Mouse (Mus musculus) neural tube, embryonic 11.5 days (tissue): ENCODE data around the gene Ube2v1. TPM values are rescaled to one million over a fixed set of nuclear protein-coding genes. Genes with fewer than 3 reads are reported as not detected.
A peak's percentile ranks its signal among the peaks of the same experiment; 100 is the strongest.

Experiments used
- ATAC-seq: fragments of 200-750 bp; cut with Nextera tagmentation; 2 replicates; pipeline ENCODE4 v1.8.0; 2017; ENCODE audit warnings: moderate number of reproducible peaks, mild to moderate bottlenecking, moderate TSS enrichment, moderate library complexity; ENCODE audit not compliant: insufficient read depth, low FRiP score, low TSS enrichment
- DNase-seq: peaks from one replicate; pipeline ENCODE4 v3.0.0-alpha.2; 2015; ENCODE audit warnings: low spot score
- H3K27ac ChIP-seq: fragments of 300-500 bp; sonication (generic); 2 replicates; pipeline ENCODE4 v1.5.1; 2014; ENCODE audit warnings: low read depth, mild to moderate bottlenecking, low read length
- H3K27me3 ChIP-seq: fragments of 300-500 bp; sonication (generic); 2 replicates; pipeline ENCODE4 v1.6.1; 2014; ENCODE audit warnings: mild to moderate bottlenecking, low read length, mixed read lengths; ENCODE audit not compliant: control insufficient read depth, insufficient read depth
- H3K36me3 ChIP-seq: fragments of 300-500 bp; sonication (generic); 2 replicates; pipeline ENCODE4 v1.6.1; 2014; ENCODE audit warnings: mild to moderate bottlenecking, low read length, moderate library complexity, mixed read lengths; ENCODE audit not compliant: control insufficient read depth, insufficient read depth
- H3K4me1 ChIP-seq: fragments of 300-500 bp; sonication (generic); 2 replicates; pipeline ENCODE4 v1.6.1; 2014; ENCODE audit warnings: low read length, mixed read lengths; ENCODE audit not compliant: control insufficient read depth, insufficient read depth
- H3K4me2 ChIP-seq: fragments of 300-500 bp; sonication (generic); 2 replicates; pipeline ENCODE4 v1.6.1; 2014; ENCODE audit warnings: low read depth, mild to moderate bottlenecking, moderate library complexity
- H3K4me3 ChIP-seq: fragments of 300-500 bp; sonication (generic); 2 replicates; pipeline ENCODE4 v1.5.1; 2014; ENCODE audit warnings: low read depth, low read length
- H3K9ac ChIP-seq: fragments of 300-500 bp; sonication (generic); 2 replicates; pipeline ENCODE4 v1.6.1; 2014; ENCODE audit warnings: mild to moderate bottlenecking, low read length
- H3K9me3 ChIP-seq: fragments of 300-500 bp; sonication (generic); 2 replicates; pipeline ENCODE4 v1.6.1; 2016; ENCODE audit warnings: low read length; ENCODE audit not compliant: control insufficient read depth
- WGBS: fragments of 180-500 bp; shearing (Covaris S2); extraction: QIAGEN DNeasy Blood & Tissue Kit; methylation state at CpG from one replicate; pipeline ENCODE4 v1.1.7; 2014; 5-methylcytosine and 5-hydroxymethylcytosine counted together
- polyA plus RNA-seq: library from polyadenylated mRNA; unstranded; fragments of >200 nt; fragmentation: Nextera tagmentation; extraction: Ambion mirVana; gene quantifications from 2 replicates; pipeline ENCODE4 v1.2.1, GENCODE M21; 2014

The Ube2v1 gene
- polyA plus RNA-seq, 1 experiment from 2014 or later: 297 TPM

DNA sequence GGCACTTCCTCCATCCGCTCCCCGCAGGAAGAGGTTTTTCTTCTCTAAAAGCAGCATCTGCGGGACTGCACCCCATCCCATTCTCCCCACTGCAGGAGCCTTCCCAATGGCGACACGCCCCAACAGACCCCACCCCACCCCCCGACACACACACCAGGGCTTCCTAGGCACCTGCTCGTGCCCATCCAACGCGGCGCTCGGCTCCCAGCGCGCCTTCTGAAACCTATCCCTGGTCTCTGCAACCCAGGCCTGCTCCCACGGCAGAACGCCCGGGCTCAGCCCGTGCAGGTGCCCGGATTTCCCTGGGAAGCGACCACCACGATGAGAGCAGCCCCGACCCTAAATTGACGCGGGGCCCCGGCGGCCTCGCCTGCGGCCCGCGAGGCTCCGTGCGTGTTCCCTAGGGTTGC lies 709 bp downstream of the Ube2v1 start:
- no peak for DNase-seq
- WGBS: under 1% methylated on average over 31 of the region's 31 CpGs
- Histone ChIP-seq H3K4me1 (peaks cover 26% of the 10 kb centered on the region), H3K27me3 (no peaks in the 10 kb centered on the region), H3K36me3 (0 out of 2 replicates have a peak, but pooled peaks cover 2% of the 10 kb centered on the region), H3K9me3 (no peaks in the 10 kb centered on the region), H3K4me3 (peak overlapping the region; percentile 97), H3K9ac (peak overlapping the region; percentile 91), H3K27ac (peak overlapping the region; percentile 83), H3K4me2 (peak overlapping the region; percentile 71)
- peak; percentile 18; the same call in 1 of the 2 replicates for ATAC-seq

DNA sequence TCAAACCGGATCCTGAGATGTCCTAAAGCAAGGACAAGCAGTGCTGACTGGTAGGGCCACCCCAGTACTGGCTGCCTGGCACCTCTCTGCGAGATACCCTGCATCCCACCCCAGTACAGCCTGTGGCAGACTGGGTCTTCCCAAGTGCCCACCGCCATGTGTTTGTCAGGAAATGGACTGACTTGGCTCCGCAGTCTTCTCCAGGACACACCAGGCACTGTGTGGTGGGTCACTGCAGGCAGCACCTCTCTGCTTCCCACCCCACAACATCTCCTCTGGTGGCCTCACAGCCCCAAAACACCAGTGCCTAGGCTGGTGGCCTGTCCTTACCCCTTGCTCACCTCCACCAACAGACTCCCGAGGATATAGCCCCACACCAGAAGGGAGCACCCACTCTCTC lies 1.5 kb downstream of the Ube2v1 start:
- H3K27ac ChIP-seq: no peak overlapping the region
- H3K27me3 ChIP-seq: no peaks in the 10 kb centered on the region
- peak overlapping the region; percentile 71 for H3K4me2 ChIP-seq

DNA sequence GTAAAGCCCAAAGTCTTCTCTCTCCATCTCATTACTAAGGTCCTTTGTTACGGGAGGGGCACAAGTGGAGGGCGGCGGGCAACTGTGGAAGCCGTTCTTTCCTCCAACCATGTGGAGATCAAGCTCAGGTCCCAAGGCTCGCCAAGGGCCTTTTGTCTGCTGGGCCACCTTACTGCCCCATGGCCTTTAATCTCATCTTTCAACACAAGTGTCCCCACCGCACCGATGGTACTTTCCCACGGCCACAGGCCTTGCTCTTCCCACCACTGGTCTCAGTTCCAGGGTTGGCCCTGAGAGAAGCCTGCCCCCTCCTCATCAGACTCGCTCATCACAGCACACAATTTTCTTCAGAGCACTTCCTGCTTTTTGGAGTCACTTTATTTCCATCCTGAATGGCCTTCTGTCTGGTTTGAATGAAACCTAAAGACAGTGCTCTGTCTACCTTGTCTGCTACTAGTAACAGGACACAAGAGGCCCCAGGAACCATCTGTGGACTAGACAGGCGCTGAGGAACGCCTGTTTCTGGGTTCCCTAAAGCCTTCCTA lies 2.2 kb downstream of the Ube2v1 start:
- Histone ChIP-seq H3K4me1 (peaks cover 26% of the 10 kb centered on the region), H3K9me3 (no peaks in the 10 kb centered on the region), H3K27ac (no peak overlapping the region; the same call in 1 of the 2 replicates), H3K9ac (peak overlapping the region; percentile 7; the same call in 1 of the 2 replicates), H3K27me3 (no peaks in the 10 kb centered on the region), H3K4me2 (peak overlapping the region; percentile 71), H3K36me3 (0 out of 2 replicates have a peak, but pooled peaks cover 2% of the 10 kb centered on the region), H3K4me3 (0 out of 2 replicates have a peak overlapping the region, but pooled peaks have one; percentile 97)
- WGBS: 77% methylated on average over 11 of the region's 11 CpGs
- DNase-seq (no peak), ATAC-seq (no peak)

More for the DNA sequence above, 1.5 kb downstream of the Ube2v1 start:
- 0 out of 2 replicates have a peak, but pooled peaks cover 2% of the 10 kb centered on the region for H3K36me3 ChIP-seq
- peak overlapping the region; percentile 97 for H3K4me3 ChIP-seq
- no peak for ATAC-seq
- H3K4me1 ChIP-seq: peaks cover 26% of the 10 kb centered on the region
- no peak for DNase-seq
- 75% methylated on average over 5 of the region's 5 CpGs for WGBS
- peak overlapping the region; percentile 91 for H3K9ac ChIP-seq
- H3K9me3 ChIP-seq: no peaks in the 10 kb centered on the region

- ATAC-seq: no peak
- 81% methylated on average over 4 of the region's 4 CpGs for WGBS
- Histone ChIP-seq H3K27me3 (no peaks in the 10 kb centered on the region), H3K4me2 (no peak overlapping the region), H3K9me3 (no peaks in the 10 kb centered on the region), H3K27ac (no peak overlapping the region), H3K4me3 (no peak overlapping the region), H3K4me1 (peaks cover 26% of the 10 kb centered on the region), H3K9ac (no peak overlapping the region), H3K36me3 (0 out of 2 replicates have a peak, but pooled peaks cover 2% of the 10 kb centered on the region)
- DNase-seq: no peak
Measured at GRCm38 (mm10) chr2:167628872-167629271, 3.0 kb downstream of the Ube2v1 start.

DNA sequence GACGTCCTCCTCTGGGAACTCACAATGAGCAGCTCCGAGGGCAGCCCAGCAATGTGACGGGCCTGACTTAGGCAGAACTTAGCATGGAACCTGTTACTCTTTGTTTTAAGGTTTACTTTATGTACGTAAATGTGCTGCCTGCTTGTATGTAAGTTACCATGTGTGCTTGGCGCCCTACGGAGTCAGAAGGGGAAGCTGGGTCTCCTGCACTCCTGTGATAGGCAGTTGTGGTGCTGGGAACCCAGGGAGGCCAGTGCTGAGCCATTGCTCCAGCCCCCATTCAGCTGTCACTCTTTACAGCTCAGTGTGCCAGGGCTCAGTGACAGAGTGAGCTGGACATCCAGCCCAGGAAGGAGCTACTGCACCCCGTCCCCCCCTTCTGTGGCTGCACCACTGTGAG lies 4.9 kb downstream of the Ube2v1 start:
- Histone ChIP-seq H3K4me3 (no peak overlapping the region), H3K4me1 (peaks cover 24% of the 10 kb centered on the region), H3K9me3 (no peaks in the 10 kb centered on the region), H3K4me2 (no peak overlapping the region), H3K9ac (no peak overlapping the region), H3K27me3 (no peaks in the 10 kb centered on the region), H3K36me3 (0 out of 2 replicates have a peak, but pooled peaks cover 2% of the 10 kb centered on the region), H3K27ac (no peak overlapping the region)
- DNase-seq (no peak), ATAC-seq (no peak)
- 89% methylated on average over 7 of the region's 7 CpGs for WGBS

GRCm38 (mm10) chr2:167625670-167626069 lies 6.2 kb downstream of the Ube2v1 start:
- no peak overlapping the region for H3K27ac ChIP-seq
- no peak for DNase-seq
- H3K4me1 ChIP-seq: peaks cover 22% of the 10 kb centered on the region
- no peaks in the 10 kb centered on the region for H3K27me3 ChIP-seq
- no peak for ATAC-seq
- no peak overlapping the region for H3K4me2 ChIP-seq
- H3K36me3 ChIP-seq: 0 out of 2 replicates have a peak, but pooled peaks cover 2% of the 10 kb centered on the region
- H3K9ac ChIP-seq: no peak overlapping the region
- WGBS: 63% methylated on average over 2 of the region's 2 CpGs
- no peaks in the 10 kb centered on the region for H3K9me3 ChIP-seq
- no peak overlapping the region for H3K4me3 ChIP-seq

DNA sequence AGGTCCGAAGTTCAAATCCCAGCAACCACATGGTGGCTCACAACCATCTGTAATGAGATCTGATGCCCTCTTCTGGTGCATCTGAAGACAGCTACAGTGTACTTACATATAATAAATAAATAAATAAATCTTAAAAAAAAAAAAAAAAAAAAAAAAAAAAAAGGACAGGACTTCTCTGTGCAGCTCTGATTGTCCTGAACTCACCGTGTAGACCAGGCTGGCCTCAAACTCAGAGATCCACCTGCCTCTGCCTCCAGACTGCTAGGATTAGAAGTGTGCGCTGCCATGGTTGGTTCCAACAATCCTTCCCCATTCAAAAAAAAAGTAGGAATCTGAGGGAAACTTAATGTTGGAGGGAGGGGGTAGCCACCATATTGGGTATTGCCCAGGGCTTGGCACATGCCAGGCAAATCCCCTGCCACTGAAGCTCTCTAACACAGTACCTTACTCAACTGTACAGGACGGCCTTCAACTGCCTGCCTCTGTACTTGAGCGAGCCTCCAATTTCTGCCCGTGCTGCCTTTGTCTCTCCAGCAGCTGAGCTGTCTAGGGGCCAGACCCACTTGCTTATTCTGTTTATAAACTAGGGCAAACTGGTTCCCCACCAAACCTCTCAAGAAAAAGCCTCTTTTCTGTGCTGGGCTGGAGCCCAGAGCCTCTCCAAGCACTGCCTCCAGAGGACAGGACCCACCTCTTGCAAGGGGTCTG lies 7.4 kb downstream of the Ube2v1 start:
- Histone ChIP-seq H3K4me2 (no peak overlapping the region), H3K4me1 (peaks cover 11% of the 10 kb centered on the region), H3K4me3 (no peak overlapping the region), H3K36me3 (0 out of 2 replicates have a peak, but pooled peaks cover 2% of the 10 kb centered on the region), H3K9ac (no peak overlapping the region), H3K9me3 (no peaks in the 10 kb centered on the region), H3K27me3 (no peaks in the 10 kb centered on the region), H3K27ac (no peak overlapping the region)
- no peak for ATAC-seq
- DNase-seq: no peak
- WGBS: 94% methylated on average over 5 of the region's 6 CpGs

- Histone ChIP-seq H3K36me3 (0 out of 2 replicates have a peak, but pooled peaks cover under 1% of the 10 kb centered on the region), H3K9ac (no peak overlapping the region), H3K27ac (no peak overlapping the region), H3K9me3 (no peaks in the 10 kb centered on the region), H3K4me1 (no peaks in the 10 kb centered on the region), H3K27me3 (no peaks in the 10 kb centered on the region), H3K4me3 (no peak overlapping the region), H3K4me2 (no peak overlapping the region)
- WGBS: 86% methylated on average over 5 of the region's 5 CpGs
- DNase-seq: no peak
- no peak for ATAC-seq
Measured at GRCm38 (mm10) chr2:167622965-167623364, 8.9 kb downstream of the Ube2v1 start.
